Comparison of ENCODE assay signal across 16 mouse cellular contexts in genomic region chr13:95176399-95176798, GRCm38 (mm10).
DNase-seq lines count a peak whose midpoint lies in the region; ATAC-seq and TF ChIP-seq lines count a peak whose summit lies in the region.
"Had no signal": no experiment of that assay in that cellular context is flagged by ENCODE, and none has a peak within 500 bp of the region (broad histone marks: within the 10 kb centered on the region; RNA-seq: fewer than 3 reads in every experiment).

No protein-coding gene starts in this region.

- no peaks in the 10 kb centered on the region for H3K4me1 ChIP-seq in hindbrain, embryonic 14.5 days (replicated peaks; ENCODE audit: control insufficient read depth, insufficient read depth, low read length)
- peaks cover 3% of the 10 kb centered on the region; the same call in 1 of the 2 replicates for H3K4me1 ChIP-seq in hindbrain, embryonic 10.5 days (replicated peaks)
- 0 out of 2 replicates have a peak, but pooled peaks cover 6% of the 10 kb centered on the region for H3K4me1 ChIP-seq in embryonic facial prominence, embryonic 10.5 days
- H3K4me1 ChIP-seq: limb, embryonic 13.5 days had no signal

- peak; percentile 46; the same call in 1 of the 2 replicates for ATAC-seq in hindbrain, embryonic 14.5 days (ENCODE audit: low FRiP score)
- ATAC-seq: Patski had no signal

- no peak overlapping the region for H3K27ac ChIP-seq in hindbrain, embryonic 14.5 days
- no peak overlapping the region for H3K27ac ChIP-seq in hindbrain, embryonic 10.5 days
- peak overlapping the region; percentile 60; the same call in 1 of the 2 replicates for H3K27ac ChIP-seq in left cerebral cortex, adult 2 months
- H3K27ac ChIP-seq in embryonic facial prominence, embryonic 10.5 days (replicated peaks) = no peak overlapping the region
- H3K27ac ChIP-seq: limb, embryonic 13.5 days; midbrain, embryonic 10.5 days had no signal

- TF ChIP-seq CTCF in left cerebral cortex, adult 2 months (IDR thresholded peaks at IDR 0.05) = no peak

- 71% methylated on average over 5 of the region's 5 CpGs for WGBS in hindbrain, embryonic 14.5 days
- WGBS in hindbrain, embryonic 10.5 days = 81% methylated on average over 5 of the region's 5 CpGs
- WGBS in embryonic facial prominence, embryonic 10.5 days = 81% methylated on average over 5 of the region's 5 CpGs

- H3K4me2 ChIP-seq in hindbrain, embryonic 14.5 days (replicated peaks) = no peak overlapping the region
- H3K4me2 ChIP-seq: limb, embryonic 13.5 days had no signal

- no peak overlapping the region for H3K4me3 ChIP-seq in hindbrain, embryonic 14.5 days (replicated peaks; ENCODE audit: low read length)
- no peak overlapping the region for H3K4me3 ChIP-seq in hindbrain, embryonic 10.5 days
- no peak overlapping the region for H3K4me3 ChIP-seq in left cerebral cortex, adult 2 months
- H3K4me3 ChIP-seq in embryonic facial prominence, embryonic 10.5 days = no peak overlapping the region
- H3K4me3 ChIP-seq: erythroblast, embryonic 14.5 days; limb, embryonic 13.5 days; midbrain, embryonic 10.5 days had no signal

- intact Hi-C loops in left cerebral cortex, adult 2 months (cut with DNase I) = no loop called here

- no peak overlapping the region for H3K9ac ChIP-seq in hindbrain, embryonic 14.5 days
- H3K9ac ChIP-seq: limb, embryonic 13.5 days had no signal

- no peaks in the 10 kb centered on the region for H3K27me3 ChIP-seq in hindbrain, embryonic 14.5 days (ENCODE audit: control insufficient read depth, insufficient read depth, low read length)
- H3K27me3 ChIP-seq in hindbrain, embryonic 10.5 days (ENCODE audit: insufficient read depth, poor library complexity, severe bottlenecking) = no peaks in the 10 kb centered on the region
- H3K27me3 ChIP-seq in embryonic facial prominence, embryonic 10.5 days (replicated peaks; ENCODE audit: low read depth, poor library complexity, severe bottlenecking) = no peaks in the 10 kb centered on the region
- H3K27me3 ChIP-seq: limb, embryonic 13.5 days; Patski had no signal

- DNase-seq in adrenal gland, adult 2 months = peak; percentile 73
- DNase-seq in adrenal gland, adult 18-20 months (ENCODE audit: low spot score in 2 of 2) = no peak
- DNase-seq in hindbrain, embryonic 14.5 days (ENCODE audit: low spot score) = no peak
- no peak for DNase-seq in hindbrain, embryonic 10.5 days (ENCODE audit: low spot score)
- no peak for DNase-seq in left cerebral cortex, adult 2 months (ENCODE audit: extremely low spot score in 1 of 2, low spot score in 2 of 2)
- DNase-seq in left cerebral cortex, adult 11 months (ENCODE audit: low spot score) = no peak
- DNase-seq in adrenal gland, postnatal 36 days = peak; percentile 55 to 67
- DNase-seq in embryonic facial prominence, embryonic 10.5 days (ENCODE audit: low spot score) = no peak
- DNase-seq: cerebellum, adult 11 months; embryo, embryonic 11 days; kidney, adult 2 months; layer of hippocampus, postnatal 36 days had no signal

- H3K36me3 ChIP-seq in hindbrain, embryonic 14.5 days (replicated peaks; ENCODE audit: control insufficient read depth, insufficient read depth) = no peaks in the 10 kb centered on the region
- H3K36me3 ChIP-seq in hindbrain, embryonic 10.5 days = no peaks in the 10 kb centered on the region
- no peaks in the 10 kb centered on the region for H3K36me3 ChIP-seq in embryonic facial prominence, embryonic 10.5 days (replicated peaks)
- H3K36me3 ChIP-seq: limb, embryonic 13.5 days; midbrain, embryonic 10.5 days had no signal

- no peaks in the 10 kb centered on the region for H3K9me3 ChIP-seq in hindbrain, embryonic 14.5 days (ENCODE audit: control insufficient read depth, low read length)
- H3K9me3 ChIP-seq in hindbrain, embryonic 10.5 days = no peaks in the 10 kb centered on the region
- no peaks in the 10 kb centered on the region for H3K9me3 ChIP-seq in embryonic facial prominence, embryonic 10.5 days
- H3K9me3 ChIP-seq: midbrain, embryonic 10.5 days had no signal

Comparison
In these comparisons a context has a peak if more than half of its experiments do, and no peak if none do; other contexts are left out.
1. DNase-seq: peak in adrenal gland, adult 2 months (single experiment) and adrenal gland, postnatal 36 days (2 of 2); none in adrenal gland, adult 18-20 months (0 of 2), hindbrain, embryonic 14.5 days (single experiment), hindbrain, embryonic 10.5 days (single experiment), left cerebral cortex, adult 2 months (0 of 2), left cerebral cortex, adult 11 months (single experiment) and embryonic facial prominence, embryonic 10.5 days (single experiment).